Mouse (Mus musculus) brain, embryonic 14.5 days (tissue): ENCODE results near the gene Nudt3. TPM values are rescaled to one million over a fixed set of nuclear protein-coding genes. Genes with fewer than 3 reads are reported as not detected.

Experiments
- DNase-seq: peaks from one replicate; pipeline ENCODE4 v3.0.0-alpha.2; 2011; ENCODE audit warnings: low read depth
- CTCF ChIP-seq: fragments of 200-500 bp; IDR thresholded peaks from 2 replicates; pipeline ENCODE4 v1.5.1; 2012; ENCODE audit warnings: inconsistent platforms, mild to moderate bottlenecking, moderate library complexity, borderline replicate concordance; ENCODE audit not compliant: insufficient read depth, insufficient read length; ENCODE audit errors: extremely low read depth
- POLR2A ChIP-seq: fragments of 200-500 bp; IDR thresholded peaks from 2 replicates; pipeline ENCODE4 v1.6.1; 2012; ENCODE audit warnings: mild to moderate bottlenecking, inconsistent platforms, borderline replicate concordance; ENCODE audit not compliant: poor library complexity, insufficient read depth, insufficient read length, severe bottlenecking; ENCODE audit errors: extremely low read depth
- polyA plus RNA-seq: library from polyadenylated mRNA; depleted of rRNA; stranded (reverse); fragments of >200 nt; gene quantifications from 2 replicates; pipeline ENCODE4 v1.2.3, GENCODE M21; 2012

Gene Nudt3
- polyA plus RNA-seq, 1 experiment = 287 TPM

DNA sequence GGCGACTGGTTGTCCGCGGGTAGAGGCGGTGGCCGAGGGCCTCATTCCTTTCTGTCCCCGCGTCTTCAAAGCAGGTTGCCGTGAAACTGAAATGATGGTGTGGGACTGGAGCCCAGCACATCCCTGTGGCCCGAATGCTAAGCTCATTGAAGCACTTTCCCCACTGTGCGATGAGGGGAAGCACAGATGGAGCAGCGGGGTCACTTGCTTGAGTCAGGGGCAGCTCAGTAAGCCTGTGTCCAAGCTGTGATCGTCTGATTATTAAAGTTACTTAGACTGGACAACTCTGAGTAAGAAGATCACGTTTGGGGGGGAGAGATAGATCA is 57.4 kb downstream of the Nudt3 start:
- DNase-seq = no peak
- TF ChIP-seq CTCF (no peak), POLR2A (peak; percentile 68; the same call in 1 of the 2 replicates)

DNA sequence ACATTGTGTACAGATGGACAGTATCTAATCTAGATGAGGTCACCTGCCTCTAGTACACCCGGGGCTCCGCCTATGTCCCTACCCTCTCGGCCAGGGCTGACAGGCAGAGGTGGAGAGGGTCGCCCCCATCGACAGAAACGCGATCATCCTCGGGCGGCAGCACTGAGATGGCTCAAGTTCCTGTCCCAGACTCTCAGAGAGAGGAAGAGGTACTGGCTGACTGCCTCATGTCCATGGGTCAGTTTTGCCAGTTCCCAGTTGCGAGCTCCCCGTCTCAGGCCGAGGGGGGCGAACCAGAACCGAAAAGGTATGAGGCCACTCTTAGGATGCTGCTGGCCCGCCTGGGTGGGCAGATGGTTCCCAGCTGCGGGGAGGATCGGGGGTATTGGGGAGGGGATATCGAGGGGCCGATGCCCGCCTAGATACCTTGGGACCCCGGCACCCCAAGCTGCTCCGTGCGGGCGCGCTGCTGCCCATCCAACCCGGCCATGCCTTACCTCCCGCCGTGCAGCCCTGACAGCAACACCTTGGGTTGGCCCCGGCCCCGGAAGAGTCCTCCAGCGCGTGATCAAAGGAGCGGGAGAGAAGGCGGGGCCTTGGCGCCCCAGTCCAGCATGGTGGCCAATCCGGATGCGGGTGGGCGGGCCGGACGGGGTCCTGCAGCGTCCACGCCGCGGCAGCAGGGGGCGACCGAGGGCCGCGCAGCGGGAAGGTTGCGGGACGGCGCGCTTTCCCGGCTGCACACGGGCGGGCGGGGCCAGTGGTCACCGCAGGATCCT is 57.9 kb downstream of the Nudt3 start, which contains the start of gene AI413582:
Gene AI413582 (minus strand): TSS at position 594 of the 779 bp plus-strand sequence.
- DNase-seq = peak; percentile 96
- peak; percentile 86 for TF ChIP-seq CTCF
- TF ChIP-seq POLR2A = no peak; the same call in 1 of the 2 replicates

DNA sequence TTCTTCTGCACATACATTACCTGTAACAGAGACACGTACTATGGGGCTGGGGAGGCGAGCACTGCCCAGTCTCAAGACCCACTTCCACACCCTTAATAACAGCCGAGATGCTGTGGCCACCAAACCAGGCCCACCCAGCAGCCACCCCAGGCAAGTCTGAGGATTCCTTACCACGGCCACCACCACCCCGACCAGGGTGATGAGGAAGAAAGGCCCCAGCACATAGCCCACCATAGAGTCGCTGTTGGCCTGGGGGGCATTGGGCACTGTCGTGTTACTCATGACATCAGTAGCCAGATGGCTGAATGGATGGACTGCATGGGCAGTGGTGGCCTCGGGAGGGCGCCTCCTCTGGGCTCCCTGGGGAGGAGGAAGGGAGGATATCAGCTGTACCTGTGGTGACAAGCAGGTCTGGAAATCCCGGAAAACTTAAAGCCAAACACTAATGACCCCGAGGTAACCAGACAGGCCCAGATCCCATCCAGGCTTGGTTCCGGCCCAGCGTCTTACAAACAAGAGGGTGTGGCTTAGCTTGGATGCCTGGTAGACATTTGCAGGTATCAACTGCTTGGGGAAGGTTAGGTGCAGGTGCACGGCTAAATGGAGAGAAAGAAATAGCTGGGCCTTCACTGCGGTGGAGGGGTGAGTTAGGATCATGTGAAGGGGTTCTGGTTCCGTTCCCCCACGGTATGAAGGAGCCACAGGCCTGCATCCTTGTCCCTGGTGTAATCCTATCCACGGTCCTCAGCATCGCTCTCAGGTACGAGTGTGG is 58.7 kb downstream of the Nudt3 start:
- no peak for DNase-seq
- TF ChIP-seq CTCF (0 out of 2 replicates have a peak, but pooled peaks have one; percentile 18), POLR2A (no peak)

DNA sequence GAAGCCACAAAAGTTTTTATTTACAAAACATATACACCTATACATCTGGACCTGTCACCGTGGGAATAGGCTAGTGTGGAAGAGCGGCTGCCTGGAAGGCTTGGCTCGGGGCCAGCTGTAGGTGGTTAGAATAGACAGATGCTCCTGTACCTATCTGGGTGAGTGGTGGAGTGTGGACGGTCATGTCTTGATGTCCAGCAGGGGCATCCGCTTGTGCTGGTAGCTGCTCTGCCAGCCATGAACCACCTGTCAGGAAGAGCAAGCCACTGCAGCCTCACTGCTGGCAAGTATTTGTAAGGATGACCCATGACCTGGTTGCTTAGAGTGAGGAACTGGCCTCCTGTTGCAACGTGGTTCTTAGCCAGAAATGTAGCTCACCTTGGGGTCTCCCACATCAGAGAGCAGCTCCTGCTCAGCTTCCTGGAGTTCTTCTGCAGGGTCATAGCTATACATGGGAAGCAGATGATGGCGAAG is 59.5 kb downstream of the Nudt3 start:
- TF ChIP-seq POLR2A = no peak
- TF ChIP-seq CTCF = no peak
- DNase-seq = no peak

DNA sequence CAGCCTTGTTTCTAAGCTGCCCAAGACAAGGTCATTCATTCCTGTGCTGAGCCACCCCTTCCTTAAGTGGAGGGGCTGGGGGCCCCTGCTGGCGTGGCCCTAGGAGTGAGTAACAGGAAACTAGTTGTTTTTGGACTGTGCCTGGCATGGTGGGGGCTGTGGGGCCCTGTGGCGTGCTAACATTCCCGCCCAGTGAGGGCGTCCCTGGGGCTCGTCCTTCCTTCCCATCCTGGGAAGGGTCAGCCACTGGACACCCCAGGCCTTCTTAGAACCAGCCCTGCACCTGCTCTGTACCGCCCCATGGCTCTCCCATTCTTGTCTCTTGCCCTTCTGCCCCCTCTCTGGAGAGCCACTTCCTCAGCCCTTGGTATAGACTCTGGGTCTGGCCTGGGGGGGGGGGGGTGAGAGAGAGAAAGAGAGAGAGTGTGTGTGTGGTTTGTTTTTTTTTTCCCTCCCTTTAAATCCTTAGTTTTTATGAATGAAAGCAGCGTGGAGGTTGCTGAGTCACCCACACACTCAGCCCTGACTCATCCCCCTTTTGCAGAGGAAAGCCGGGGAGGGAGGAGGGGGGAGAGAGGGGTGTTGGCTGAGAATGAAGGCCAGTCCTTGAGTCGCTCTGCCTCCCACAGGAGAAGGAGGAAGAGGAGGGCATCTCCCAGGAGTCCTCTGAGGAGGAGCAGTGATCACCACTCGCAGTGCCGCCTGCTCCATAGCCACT is 61.3 kb downstream of the Nudt3 start:
- peak; percentile 31 for DNase-seq

DNA sequence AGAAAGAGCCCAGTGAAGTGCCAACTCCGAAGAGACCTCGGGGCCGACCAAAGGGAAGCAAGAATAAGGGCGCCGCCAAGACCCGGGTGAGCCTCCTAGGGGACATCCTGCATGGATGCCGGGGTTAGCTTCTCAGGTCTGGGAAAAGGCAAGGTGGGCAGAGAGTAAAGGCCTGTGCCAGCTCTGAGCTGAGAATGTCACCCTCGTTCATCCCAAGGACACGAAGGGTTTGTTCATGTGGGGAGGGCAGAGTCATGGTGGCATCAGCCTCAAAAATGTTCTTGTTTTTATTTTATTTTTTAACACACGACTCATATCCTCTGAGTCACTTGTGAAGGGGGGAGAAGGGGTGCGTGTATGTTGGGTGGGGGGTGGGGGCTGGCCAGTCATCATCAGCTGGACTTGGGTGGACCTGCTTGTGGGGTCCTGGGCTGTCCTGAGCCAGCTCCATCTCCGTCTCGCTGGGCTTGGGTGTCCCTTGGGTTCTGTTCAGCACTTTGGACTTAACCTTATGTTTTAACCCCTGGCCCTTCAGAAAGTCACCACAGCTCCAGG is 62.3 kb downstream of the Nudt3 start:
- TF ChIP-seq CTCF = no peak
- TF ChIP-seq POLR2A = no peak
- no peak for DNase-seq

More for the DNA sequence above, 61.3 kb downstream of the Nudt3 start:
- TF ChIP-seq POLR2A (no peak), CTCF (no peak)

DNA sequence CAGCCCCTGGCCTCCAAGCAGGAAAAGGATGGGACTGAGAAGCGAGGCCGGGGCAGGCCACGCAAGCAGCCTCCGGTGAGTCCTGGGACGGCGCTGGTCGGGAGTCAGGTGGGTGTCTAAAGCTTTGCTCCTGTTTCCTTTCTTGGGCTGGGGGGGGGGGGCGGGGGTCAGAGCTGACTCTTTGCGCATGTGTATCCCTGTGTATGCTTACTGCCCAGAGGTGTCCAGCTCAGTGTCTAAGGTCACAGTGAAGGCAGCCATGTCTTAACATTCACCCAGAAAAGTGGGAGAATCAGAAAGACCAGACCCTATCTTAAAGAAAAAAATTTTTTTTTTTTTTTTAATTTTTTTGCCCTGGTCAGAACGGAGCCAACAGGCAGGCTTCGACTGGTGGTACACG is 63.7 kb downstream of the Nudt3 start:
- no peak for DNase-seq
- TF ChIP-seq CTCF = no peak

GRCm38 (mm10) chr17:27558845-27559244 is 64.5 kb downstream of the Nudt3 start:
- TF ChIP-seq CTCF = no peak
- TF ChIP-seq POLR2A = no peak
- DNase-seq = no peak

- TF ChIP-seq POLR2A (no peak), CTCF (no peak)
- peak; percentile 84 for DNase-seq
Measured at GRCm38 (mm10) chr17:27557927-27558661, 65.2 kb downstream of the Nudt3 start.

- TF ChIP-seq CTCF = peak; percentile 19; the same call in 1 of the 2 replicates
- 0 out of 2 replicates have a peak, but pooled peaks have one; percentile 11 for TF ChIP-seq POLR2A
- peak; percentile 70 for DNase-seq
Measured at GRCm38 (mm10) chr17:27557181-27557926, 65.9 kb downstream of the Nudt3 start.
